15 mouse cellular contexts compared by ENCODE assay signal in genomic region chr6:116668682-116669470, GRCm38 (mm10). TPM values are rescaled to one million over a fixed set of nuclear protein-coding genes. Genes with fewer than 3 reads are reported as not detected.
A peak's percentile ranks its signal among the peaks of the same experiment; 100 is the strongest.
DNase-seq lines count a peak whose midpoint lies in the region; ATAC-seq and TF ChIP-seq lines count a peak whose summit lies in the region.
"Had no signal": no experiment of that assay in that cellular context is flagged by ENCODE, and none has a peak within 500 bp of the region (broad histone marks: within the 10 kb centered on the region; RNA-seq: fewer than 3 reads in every experiment).

No protein-coding gene starts in this region.

- ATAC-seq in forebrain, embryonic 11.5 days (replicated peaks; ENCODE audit: low FRiP score), result no peak
- no peak for ATAC-seq in forebrain, postnatal 0 days
- no peak for ATAC-seq in midbrain, postnatal 0 days (ENCODE audit: low FRiP score)
- ATAC-seq in midbrain, embryonic 16.5 days, result no peak
- peak; percentile 36 for ATAC-seq in granulocyte monocyte progenitor cell, adult 5-6 weeks (replicated peaks; ENCODE audit: poor library complexity, severe bottlenecking)
- no peak for ATAC-seq in activated CD4-positive, CD25-positive, alpha-beta regulatory T cell, adult 4 months
- ATAC-seq: CD4-positive, CD25-positive, alpha-beta regulatory T cell, adult 4 months; intestine, embryonic 15.5 days had no signal

- peaks cover 20% of the 10 kb centered on the region for H3K4me1 ChIP-seq in forebrain, embryonic 11.5 days (replicated peaks; ENCODE audit: control insufficient read depth, insufficient read depth, low read length)
- H3K4me1 ChIP-seq in forebrain, postnatal 0 days (ENCODE audit: insufficient read depth), result no peaks in the 10 kb centered on the region
- H3K4me1 ChIP-seq in midbrain, postnatal 0 days (ENCODE audit: insufficient read depth, low read length), result peaks cover 11% of the 10 kb centered on the region
- peaks cover 14% of the 10 kb centered on the region for H3K4me1 ChIP-seq in midbrain, embryonic 16.5 days (ENCODE audit: control insufficient read depth, insufficient read depth, low read length)

- H3K27me3 ChIP-seq in forebrain, embryonic 11.5 days (ENCODE audit: control insufficient read depth, insufficient read depth, low read length), result 0 out of 2 replicates have a peak, but pooled peaks cover 2% of the 10 kb centered on the region
- no peaks in the 10 kb centered on the region for H3K27me3 ChIP-seq in forebrain, postnatal 0 days (ENCODE audit: insufficient read depth, low read length)
- no peaks in the 10 kb centered on the region for H3K27me3 ChIP-seq in midbrain, postnatal 0 days (ENCODE audit: insufficient read depth, low read length)
- 0 out of 2 replicates have a peak, but pooled peaks cover 3% of the 10 kb centered on the region for H3K27me3 ChIP-seq in midbrain, embryonic 16.5 days (ENCODE audit: control insufficient read depth, insufficient read depth, low read depth, low read length)
- H3K27me3 ChIP-seq: intestine, embryonic 15.5 days; lung, embryonic 15.5 days had no signal

- DNase-seq in forebrain, embryonic 11.5 days (ENCODE audit: low spot score), result peak; percentile 67
- no peak for DNase-seq in forebrain, postnatal 0 days
- peak; percentile 25 for DNase-seq in midbrain, postnatal 0 days (ENCODE audit: low spot score)
- no peak for DNase-seq in spleen, postnatal 4 days (ENCODE audit: low spot score in 2 of 2)
- no peak for DNase-seq in lung, postnatal 25 days (ENCODE audit: low spot score)
- DNase-seq: adrenal gland, postnatal 25 days; spleen, adult 18-20 months; thymus, postnatal 14 days had no signal

- no peaks in the 10 kb centered on the region for H3K36me3 ChIP-seq in forebrain, embryonic 11.5 days (ENCODE audit: control insufficient read depth, insufficient read depth, low read length)
- no peaks in the 10 kb centered on the region for H3K36me3 ChIP-seq in forebrain, postnatal 0 days (ENCODE audit: insufficient read depth)
- no peaks in the 10 kb centered on the region for H3K36me3 ChIP-seq in midbrain, postnatal 0 days (ENCODE audit: insufficient read depth, low read length)
- H3K36me3 ChIP-seq in midbrain, embryonic 16.5 days (ENCODE audit: control insufficient read depth, insufficient read depth, low read length), result no peaks in the 10 kb centered on the region
- H3K36me3 ChIP-seq: embryonic facial prominence, embryonic 13.5 days; intestine, embryonic 15.5 days; lung, embryonic 15.5 days had no signal

- no peak for TF ChIP-seq CTCF in forebrain, postnatal 0 days (IDR thresholded peaks at IDR 0.05; ENCODE audit: low read depth)
- TF ChIP-seq CTCF in midbrain, postnatal 0 days (IDR thresholded peaks at IDR 0.05), result no peak

- WGBS in forebrain, embryonic 11.5 days, result 55% methylated on average over 11 of the region's 11 CpGs
- 53% methylated on average over 11 of the region's 11 CpGs for WGBS in forebrain, postnatal 0 days
- 50% methylated on average over 11 of the region's 11 CpGs for WGBS in midbrain, postnatal 0 days
- WGBS in midbrain, embryonic 16.5 days, result 48% methylated on average over 11 of the region's 11 CpGs

- no peak overlapping the region for H3K4me2 ChIP-seq in forebrain, embryonic 11.5 days (ENCODE audit: low read depth, low read length, severe bottlenecking)
- no peak overlapping the region for H3K4me2 ChIP-seq in forebrain, postnatal 0 days (ENCODE audit: low read depth)
- H3K4me2 ChIP-seq in midbrain, postnatal 0 days (ENCODE audit: low read depth, low read length, poor library complexity, severe bottlenecking), result no peak overlapping the region
- no peak overlapping the region for H3K4me2 ChIP-seq in midbrain, embryonic 16.5 days (ENCODE audit: low read length)
- H3K4me2 ChIP-seq: embryonic facial prominence, embryonic 13.5 days; intestine, embryonic 15.5 days; lung, embryonic 15.5 days had no signal

- no peak overlapping the region for H3K27ac ChIP-seq in forebrain, embryonic 11.5 days (ENCODE audit: low read depth, low read length)
- H3K27ac ChIP-seq in forebrain, postnatal 0 days (ENCODE audit: low read depth, low read length), result no peak overlapping the region
- H3K27ac ChIP-seq in midbrain, postnatal 0 days (ENCODE audit: low read depth, low read length), result no peak overlapping the region
- no peak overlapping the region for H3K27ac ChIP-seq in midbrain, embryonic 16.5 days (ENCODE audit: low read length)
- H3K27ac ChIP-seq: embryonic facial prominence, embryonic 13.5 days; intestine, embryonic 15.5 days; lung, embryonic 15.5 days had no signal

- H3K9me3 ChIP-seq in forebrain, embryonic 11.5 days (ENCODE audit: control insufficient read depth, low read length), result no peaks in the 10 kb centered on the region
- no peaks in the 10 kb centered on the region for H3K9me3 ChIP-seq in forebrain, postnatal 0 days (ENCODE audit: low read length)
- no peaks in the 10 kb centered on the region for H3K9me3 ChIP-seq in midbrain, postnatal 0 days (ENCODE audit: low read length)
- no peaks in the 10 kb centered on the region for H3K9me3 ChIP-seq in midbrain, embryonic 16.5 days (replicated peaks; ENCODE audit: control insufficient read depth, low read length, poor library complexity, severe bottlenecking)
- H3K9me3 ChIP-seq: embryonic facial prominence, embryonic 13.5 days; intestine, embryonic 15.5 days; lung, embryonic 15.5 days had no signal

- no peak overlapping the region for H3K9ac ChIP-seq in forebrain, embryonic 11.5 days (ENCODE audit: low read length)
- no peak overlapping the region for H3K9ac ChIP-seq in forebrain, postnatal 0 days
- no peak overlapping the region for H3K9ac ChIP-seq in midbrain, postnatal 0 days (replicated peaks; ENCODE audit: low read length, poor library complexity, severe bottlenecking)
- no peak overlapping the region for H3K9ac ChIP-seq in midbrain, embryonic 16.5 days (ENCODE audit: low read depth, low read length)
- H3K9ac ChIP-seq: embryonic facial prominence, embryonic 13.5 days; intestine, embryonic 15.5 days; lung, embryonic 15.5 days had no signal

- no peak overlapping the region for H3K4me3 ChIP-seq in forebrain, embryonic 11.5 days (ENCODE audit: low read depth, low read length)
- H3K4me3 ChIP-seq in forebrain, postnatal 0 days (ENCODE audit: low read depth, low read length), result no peak overlapping the region
- no peak overlapping the region for H3K4me3 ChIP-seq in midbrain, postnatal 0 days (ENCODE audit: low read depth, low read length)
- H3K4me3 ChIP-seq in midbrain, embryonic 16.5 days (ENCODE audit: low read depth, low read length), result no peak overlapping the region
- H3K4me3 ChIP-seq: embryonic facial prominence, embryonic 13.5 days; intestine, embryonic 15.5 days; lung, embryonic 15.5 days had no signal

RNA-seq across cellular contexts. Expression of gene Rassf4, which starts 4.9 kb away (rescaled TPM):
- 20.7 and 22.7 TPM in 2 replicates for polyA plus RNA-seq in forebrain, embryonic 11.5 days (2014; fragmentation: Nextera tagmentation; extraction: Ambion mirVana)
- 2.2 and 2.8 TPM in 2 replicates for total RNA-seq in forebrain, postnatal 0 days (2014; rRNA removed)
- polyA plus RNA-seq in forebrain, postnatal 0 days (2015; fragmentation: Nextera tagmentation; extraction: Ambion mirVana), result 4.5 and 6.5 TPM in 2 replicates
- total RNA-seq in midbrain, postnatal 0 days (2014; rRNA removed), result 6.7 and 7.0 TPM in 2 replicates
- polyA plus RNA-seq in midbrain, postnatal 0 days (2015; fragmentation: Nextera tagmentation; extraction: Ambion mirVana), result 8.1 and 10.4 TPM in 2 replicates
- polyA plus RNA-seq in midbrain, embryonic 16.5 days (2015; fragmentation: Nextera tagmentation; extraction: Ambion mirVana), result 8.3 and 8.7 TPM in 2 replicates
- 78.9 and 79.9 TPM in 2 replicates for total RNA-seq in granulocyte monocyte progenitor cell, adult 5-6 weeks (2014; fragmentation: Nextera tagmentation)
- 41.0 and 46.8 TPM in 2 replicates for total RNA-seq in granulocyte monocyte progenitor cell, adult 5-6 weeks (2017)
- polyA plus RNA-seq in activated CD4-positive, CD25-positive, alpha-beta regulatory T cell, adult 4 months (2017; shearing (Covaris generic)), result 1 to 10 TPM; 2.5 to 3.8 TPM

RNA-seq across cellular contexts. Expression of gene Depp1, which starts 18.5 kb away (rescaled TPM):
- 3.9 and 5.0 TPM in 2 replicates for polyA plus RNA-seq in forebrain, embryonic 11.5 days (2014; fragmentation: Nextera tagmentation; extraction: Ambion mirVana)
- total RNA-seq in forebrain, postnatal 0 days (2014; rRNA removed), result 1.6 and 2.8 TPM in 2 replicates
- 2.6 TPM in 2 replicates for polyA plus RNA-seq in forebrain, postnatal 0 days (2015; fragmentation: Nextera tagmentation; extraction: Ambion mirVana)
- 1.4 and 5.0 TPM in 2 replicates for total RNA-seq in midbrain, postnatal 0 days (2014; rRNA removed)
- 3.1 TPM in 2 replicates for polyA plus RNA-seq in midbrain, postnatal 0 days (2015; fragmentation: Nextera tagmentation; extraction: Ambion mirVana)
- polyA plus RNA-seq in midbrain, embryonic 16.5 days (2015; fragmentation: Nextera tagmentation; extraction: Ambion mirVana), result 8.4 and 10.8 TPM in 2 replicates
- not detected in 2 replicates for total RNA-seq in granulocyte monocyte progenitor cell, adult 5-6 weeks (2014; fragmentation: Nextera tagmentation)
- not detected in 2 replicates for total RNA-seq in granulocyte monocyte progenitor cell, adult 5-6 weeks (2017)
- under 1 TPM; 0.36 to 0.37 TPM for polyA plus RNA-seq in activated CD4-positive, CD25-positive, alpha-beta regulatory T cell, adult 4 months (2017; shearing (Covaris generic))
- polyA plus RNA-seq: CD4-positive, CD25-positive, alpha-beta regulatory T cell, adult 4 months had no signal

RNA-seq across cellular contexts. Expression of gene Zfp422, which starts 40.1 kb away (rescaled TPM):
- 351 and 359 TPM in 2 replicates for polyA plus RNA-seq in forebrain, embryonic 11.5 days (2014; fragmentation: Nextera tagmentation; extraction: Ambion mirVana)
- 63.4 and 79.8 TPM in 2 replicates for total RNA-seq in forebrain, postnatal 0 days (2014; rRNA removed)
- 114 TPM in 2 replicates for polyA plus RNA-seq in forebrain, postnatal 0 days (2015; fragmentation: Nextera tagmentation; extraction: Ambion mirVana)
- total RNA-seq in midbrain, postnatal 0 days (2014; rRNA removed), result 62.8 and 64.5 TPM in 2 replicates
- 95.0 and 96.4 TPM in 2 replicates for polyA plus RNA-seq in midbrain, postnatal 0 days (2015; fragmentation: Nextera tagmentation; extraction: Ambion mirVana)
- 135 and 158 TPM in 2 replicates for polyA plus RNA-seq in midbrain, embryonic 16.5 days (2015; fragmentation: Nextera tagmentation; extraction: Ambion mirVana)
- total RNA-seq in granulocyte monocyte progenitor cell, adult 5-6 weeks (2014; fragmentation: Nextera tagmentation), result 110 and 113 TPM in 2 replicates
- total RNA-seq in granulocyte monocyte progenitor cell, adult 5-6 weeks (2017), result 68.6 and 72.0 TPM in 2 replicates
- 10 to 100 TPM; 32.3 to 36.6 TPM for polyA plus RNA-seq in activated CD4-positive, CD25-positive, alpha-beta regulatory T cell, adult 4 months (2017; shearing (Covaris generic))

RNA-seq across cellular contexts. Expression of gene Tmem72, which starts 47.8 kb away (rescaled TPM):
- 0.07 and 0.11 TPM in 2 replicates for polyA plus RNA-seq in forebrain, embryonic 11.5 days (2014; fragmentation: Nextera tagmentation; extraction: Ambion mirVana)
- total RNA-seq in forebrain, postnatal 0 days (2014; rRNA removed), result 0.52 and 0.77 TPM in 2 replicates
- 1.3 and 1.9 TPM in 2 replicates for polyA plus RNA-seq in forebrain, postnatal 0 days (2015; fragmentation: Nextera tagmentation; extraction: Ambion mirVana)
- 0.19 and 1.4 TPM in 2 replicates for total RNA-seq in midbrain, postnatal 0 days (2014; rRNA removed)
- polyA plus RNA-seq in midbrain, postnatal 0 days (2015; fragmentation: Nextera tagmentation; extraction: Ambion mirVana), result 0.02 and 0.14 TPM in 2 replicates
- polyA plus RNA-seq in midbrain, embryonic 16.5 days (2015; fragmentation: Nextera tagmentation; extraction: Ambion mirVana), result 0.42 and 0.75 TPM in 2 replicates
- total RNA-seq in granulocyte monocyte progenitor cell, adult 5-6 weeks (2014; fragmentation: Nextera tagmentation), result 0.11 and 0.24 TPM in 2 replicates
- total RNA-seq in granulocyte monocyte progenitor cell, adult 5-6 weeks (2017), result under 0.01 and 0.04 TPM in 2 replicates
- under 1 TPM; 0.03 to 0.04 TPM for polyA plus RNA-seq in activated CD4-positive, CD25-positive, alpha-beta regulatory T cell, adult 4 months (2017; shearing (Covaris generic))

Comparison
In these comparisons a context has a peak if more than half of its experiments do, and no peak if none do; other contexts are left out.
1. DNase-seq: peak in forebrain, embryonic 11.5 days (single experiment) and midbrain, postnatal 0 days (single experiment); none in forebrain, postnatal 0 days (single experiment), spleen, postnatal 4 days (0 of 2) and lung, postnatal 25 days (single experiment).